Mouse (Mus musculus) brain, embryonic 14.5 days (tissue): ENCODE data around the gene Dscaml1.

Experiments used
- CTCF ChIP-seq: fragments of 200-500 bp; IDR thresholded peaks from 2 replicates; pipeline ENCODE4 v1.5.1; 2012; ENCODE audit warnings: inconsistent platforms, mild to moderate bottlenecking, moderate library complexity, borderline replicate concordance; ENCODE audit not compliant: insufficient read depth, insufficient read length; ENCODE audit errors: extremely low read depth
- POLR2A ChIP-seq: fragments of 200-500 bp; IDR thresholded peaks from 2 replicates; pipeline ENCODE4 v1.6.1; 2012; ENCODE audit warnings: mild to moderate bottlenecking, inconsistent platforms, borderline replicate concordance; ENCODE audit not compliant: poor library complexity, insufficient read depth, insufficient read length, severe bottlenecking; ENCODE audit errors: extremely low read depth

DNA sequence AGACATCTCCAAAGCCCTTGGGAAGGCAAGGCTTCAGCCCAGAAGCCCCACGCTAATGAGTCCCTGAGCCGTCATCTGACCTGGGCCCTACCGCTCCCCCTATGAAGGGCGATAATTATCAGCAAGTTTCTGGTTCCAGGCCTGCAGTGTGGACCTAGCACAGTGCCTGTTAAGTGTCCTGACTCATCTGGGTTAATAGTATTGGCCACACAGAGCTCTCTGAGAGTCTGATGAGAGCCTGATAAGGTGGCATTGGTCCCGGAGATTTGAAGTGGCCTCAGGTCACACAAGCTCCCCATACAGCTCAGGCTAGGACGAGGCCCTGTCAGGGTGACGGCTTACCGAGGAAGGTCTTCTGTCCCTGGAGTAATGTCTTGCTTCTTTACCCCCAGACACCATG is 36.8 kb upstream of the Dscaml1 start:
- TF ChIP-seq POLR2A: no peak
- no peak for TF ChIP-seq CTCF
